Mouse (Mus musculus) granulocyte monocyte progenitor cell, adult 5-6 weeks (primary cell): ENCODE measurements at regions not wholly inside any gene's neighbourhood (a gene's known extent, or its start where the extent isn't known, plus 50 kb on each side); places are given as distances from the start of the nearest gene placed in this dataset.

Experiments
- ATAC-seq: replicated peaks from 2 replicates; pipeline ENCODE4 v1.8.0; 2016; ENCODE audit warnings: mild to moderate bottlenecking, moderate TSS enrichment, inconsistent platforms; ENCODE audit not compliant: poor library complexity, severe bottlenecking

DNA sequence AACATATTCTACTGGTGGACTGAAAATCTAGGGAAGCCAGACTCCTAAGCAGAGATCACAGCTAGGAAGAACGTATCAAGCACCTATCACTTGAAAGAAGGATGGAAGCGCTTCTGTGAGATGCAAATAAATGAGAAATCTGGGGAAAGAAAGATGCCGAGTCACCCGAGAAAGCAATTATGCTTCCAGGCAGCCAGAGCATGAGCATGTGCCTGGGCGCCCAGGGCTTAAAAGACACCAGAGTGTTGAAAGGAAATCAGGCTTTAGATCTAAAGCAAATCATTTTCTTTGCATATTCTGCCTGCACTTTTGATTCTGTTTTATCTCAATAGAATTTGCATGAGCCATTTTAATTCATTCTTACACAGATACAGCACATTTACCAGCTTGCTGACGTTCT is 466.5 kb upstream of the Dmac1 start:
- ATAC-seq = no peak

DNA sequence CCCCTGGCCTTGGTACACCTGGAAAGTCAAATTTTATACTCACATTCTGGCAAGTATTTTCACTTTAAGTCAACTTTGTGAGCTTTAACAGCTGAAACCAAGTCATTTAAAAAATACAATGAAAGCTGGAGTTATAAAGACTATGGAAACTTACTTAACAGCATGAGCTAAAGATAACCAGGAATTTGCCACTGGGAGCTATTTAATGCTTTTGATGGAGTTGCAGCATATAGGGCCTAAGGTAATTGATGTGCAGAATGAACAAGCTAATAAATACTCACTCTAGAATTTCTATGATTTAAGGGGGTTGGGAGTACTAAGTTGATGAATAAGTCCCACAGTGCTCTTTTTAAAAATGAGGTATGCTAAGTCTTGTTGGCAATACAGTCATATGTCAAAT is 463.5 kb upstream of the Dmac1 start:
- ATAC-seq = no peak

DNA sequence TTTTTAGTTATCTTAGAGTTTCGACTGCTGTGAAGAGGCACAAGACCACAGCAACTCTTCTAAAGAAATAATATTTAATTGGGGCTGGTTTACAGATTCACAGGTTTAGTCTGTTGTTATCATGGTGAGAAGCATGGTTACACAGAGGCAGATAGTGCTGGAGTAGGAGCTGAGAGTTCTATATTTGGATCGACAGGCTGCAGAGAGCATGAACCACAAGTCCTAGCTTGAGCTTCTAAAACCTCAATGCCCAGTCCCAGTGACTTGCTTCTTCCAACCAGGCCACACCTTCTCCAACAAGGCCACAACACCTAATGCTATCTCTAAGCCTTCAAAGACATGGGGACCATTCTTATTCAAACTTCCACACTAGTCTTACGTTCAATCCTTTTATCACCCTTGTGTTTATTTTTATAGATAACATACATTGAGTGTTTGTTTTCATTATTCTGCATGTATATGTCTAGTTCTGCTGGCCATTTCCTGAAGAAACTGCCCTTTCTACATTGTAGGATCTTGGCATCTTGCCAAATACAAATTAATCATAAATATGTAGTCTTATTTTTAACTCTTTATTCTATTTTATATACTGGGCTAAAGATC is 452.8 kb upstream of the Dmac1 start:
- ATAC-seq = no peak

DNA sequence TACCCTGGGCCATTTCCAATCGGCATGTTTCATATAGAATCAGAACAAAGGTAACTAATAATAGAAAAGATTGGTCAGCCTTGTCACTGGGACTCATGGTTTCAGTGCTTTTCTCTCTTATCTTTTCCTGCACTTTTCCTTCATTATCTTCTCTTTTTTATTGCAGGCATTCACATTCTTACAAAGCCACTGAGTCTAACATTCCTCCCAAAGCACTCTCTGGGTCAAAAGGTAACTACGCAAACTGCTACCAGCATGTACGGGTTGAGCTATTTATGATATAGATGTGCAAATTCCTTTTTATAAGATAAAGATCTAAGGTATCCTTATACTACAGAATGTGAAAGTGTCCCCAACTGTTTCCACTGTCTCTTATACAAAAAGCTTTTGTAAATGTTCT is 436.5 kb upstream of the Dmac1 start:
- no peak for ATAC-seq

DNA sequence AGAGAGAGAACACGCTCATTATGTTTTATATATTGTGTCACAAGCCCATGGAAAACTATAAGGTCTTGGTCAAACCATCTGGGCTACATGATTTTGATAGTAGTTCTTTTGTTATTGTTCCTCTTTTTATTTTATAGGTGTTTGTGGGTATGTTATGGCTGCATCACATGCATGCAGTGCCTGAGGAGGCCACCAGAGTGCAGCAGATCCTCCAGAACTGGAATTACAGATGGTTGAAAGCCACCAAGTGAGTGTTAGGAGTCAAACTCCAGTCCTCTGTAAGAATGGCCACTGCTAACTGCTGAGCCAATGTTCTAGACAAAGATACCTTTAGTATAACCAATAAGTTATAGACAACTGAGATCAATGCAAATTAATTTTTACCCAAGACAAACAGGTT is 435.9 kb upstream of the Dmac1 start:
- peak; percentile 33; the same call in 1 of the 2 replicates for ATAC-seq

DNA sequence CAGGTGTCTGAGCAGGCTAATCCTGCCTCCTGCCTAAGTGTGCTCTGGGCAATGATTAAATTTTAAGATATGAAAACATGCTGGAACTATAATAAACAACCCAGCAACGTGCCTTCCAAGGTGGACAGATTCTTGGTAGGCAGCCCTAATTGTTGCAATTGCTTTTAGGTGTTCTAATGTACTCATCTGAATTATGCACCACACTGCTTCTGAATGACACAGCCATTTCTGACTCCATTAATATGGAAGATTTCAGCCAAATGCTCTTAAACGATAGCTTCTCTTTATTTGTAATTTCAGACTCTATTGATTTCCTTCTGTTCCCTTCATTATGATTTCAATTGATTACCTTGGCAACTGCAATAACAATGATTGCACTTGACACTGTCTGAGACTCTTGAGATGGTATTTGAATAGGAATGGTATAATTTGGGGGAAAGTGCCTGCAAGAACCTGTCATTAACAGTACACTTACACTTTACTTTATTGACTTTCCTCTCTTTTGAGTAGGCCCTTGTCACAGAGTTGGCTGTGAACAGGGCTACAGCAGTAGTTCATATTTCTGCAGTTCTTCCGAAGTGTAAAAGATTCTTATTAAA is 422.8 kb upstream of the Dmac1 start:
- no peak for ATAC-seq

DNA sequence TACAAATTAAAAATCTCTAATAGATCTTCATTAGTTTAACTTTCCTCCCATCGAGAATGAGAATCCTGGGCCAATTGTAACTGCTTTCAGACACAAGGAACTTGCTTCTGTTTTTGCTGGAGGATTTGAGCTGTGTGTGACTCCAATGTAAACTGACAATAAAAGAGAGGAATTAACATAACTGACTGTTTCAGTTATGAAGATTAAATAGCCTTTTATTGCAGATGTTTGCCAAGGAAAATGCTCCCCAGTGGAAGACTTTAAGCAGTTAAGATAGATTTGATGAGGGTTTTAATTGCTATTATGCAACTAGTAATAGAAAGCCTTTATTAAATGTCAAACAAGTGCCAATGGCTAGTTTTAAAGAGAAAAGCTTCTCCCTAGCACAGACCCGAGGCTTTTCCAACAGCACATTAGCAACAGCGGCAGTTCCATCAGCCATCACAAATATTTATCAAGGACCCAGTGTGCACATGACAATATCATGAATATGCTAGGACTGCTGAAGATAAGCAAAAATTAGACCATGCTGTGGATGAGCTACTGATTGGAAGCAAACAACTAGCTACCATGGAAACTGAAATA is 398.6 kb upstream of the Dmac1 start:
- no peak for ATAC-seq

DNA sequence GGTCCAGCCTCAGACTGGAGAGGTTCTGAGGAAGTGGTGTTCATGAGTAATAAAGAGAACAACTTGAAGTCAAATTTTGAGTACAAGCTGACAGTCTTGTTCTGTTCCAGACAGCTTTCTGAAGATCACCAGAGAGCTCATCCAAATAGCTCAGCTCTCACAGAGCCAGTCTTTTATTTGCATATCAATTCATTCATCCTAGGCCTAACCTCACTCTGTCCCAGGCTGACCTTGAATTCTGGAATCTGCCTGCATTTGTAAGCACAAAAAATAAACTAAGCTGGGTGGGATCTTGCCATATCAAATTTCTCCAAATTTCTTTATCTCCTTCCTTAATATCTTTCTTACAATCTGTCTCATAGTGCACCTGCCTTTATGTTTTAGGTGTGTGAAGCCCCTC is 362.9 kb upstream of the Dmac1 start:
- ATAC-seq = no peak

DNA sequence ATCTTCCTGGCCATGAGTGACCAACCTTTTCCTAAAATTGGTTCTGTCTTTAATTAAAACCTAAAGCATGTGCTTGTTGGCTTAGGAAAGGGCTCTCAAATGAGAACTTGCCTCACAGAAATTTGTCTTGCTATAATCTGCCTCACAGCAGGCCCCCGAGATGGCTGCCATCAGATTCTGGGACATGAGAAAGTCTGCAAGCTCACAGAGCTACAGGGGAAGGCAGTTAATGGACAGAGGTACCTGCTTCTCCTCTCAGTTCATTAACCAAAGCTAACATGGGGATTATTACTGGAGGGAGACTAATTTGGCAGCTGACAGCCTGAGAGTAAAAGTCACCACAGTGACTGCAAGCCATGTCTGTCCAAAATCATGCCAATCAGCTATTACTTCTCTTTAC is 358.5 kb upstream of the Dmac1 start:
- ATAC-seq = no peak

DNA sequence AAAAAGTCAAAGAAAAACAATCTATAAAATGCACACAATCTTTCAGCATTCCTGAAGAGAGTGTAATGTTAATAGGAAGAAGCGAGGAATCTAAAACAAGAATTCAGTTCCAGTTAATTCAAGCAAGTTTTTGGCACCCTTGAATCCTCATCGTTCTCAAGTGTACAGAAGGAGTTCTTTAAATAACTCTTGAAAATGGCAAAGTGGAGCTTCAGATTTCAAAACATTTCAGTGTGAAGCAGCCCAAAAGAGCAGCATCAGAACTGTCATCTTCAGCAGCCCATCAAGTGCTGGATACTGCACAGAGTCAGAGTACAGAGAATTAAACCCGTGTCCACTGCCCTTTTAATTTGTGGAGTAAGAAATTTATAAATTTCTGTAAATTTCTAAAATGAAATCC is 311.8 kb upstream of the Dmac1 start:
- no peak for ATAC-seq

DNA sequence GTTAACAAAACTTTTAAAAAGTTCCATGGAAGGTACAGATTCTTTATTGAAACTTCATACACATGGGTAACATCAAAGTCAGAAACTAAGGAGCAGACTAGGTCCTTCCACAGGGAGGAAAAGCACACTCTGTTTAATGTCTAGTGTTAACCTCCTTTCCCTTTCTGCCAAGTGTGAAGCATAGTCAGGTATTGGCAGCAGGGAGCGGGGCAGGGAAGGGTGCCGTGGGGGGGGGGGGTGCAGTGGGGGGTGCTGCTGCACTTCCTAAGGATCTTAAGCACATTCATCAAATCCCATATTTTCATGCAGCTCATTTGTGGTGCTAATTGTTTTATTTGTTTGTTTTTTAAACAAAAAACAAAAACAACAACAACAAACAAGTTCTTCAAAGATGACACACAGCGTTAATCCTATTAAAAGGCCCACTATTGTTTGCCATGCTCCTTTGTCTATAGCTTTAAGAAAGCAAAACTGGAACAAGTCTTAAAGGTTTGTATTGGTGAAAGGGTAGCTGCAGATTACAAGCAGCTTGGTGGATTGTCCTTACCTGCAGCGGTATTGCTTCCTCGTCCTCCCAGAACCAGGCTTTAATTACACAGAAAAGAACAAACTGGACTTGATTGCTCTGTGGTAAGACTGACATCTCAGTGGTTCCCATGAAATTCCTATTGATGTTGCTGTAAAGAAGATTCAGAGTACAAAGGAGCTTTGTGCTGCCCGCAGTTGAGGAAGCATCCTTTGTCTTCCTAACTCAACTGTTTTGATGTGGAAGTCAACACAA is 310.2 kb upstream of the Dmac1 start:
- ATAC-seq = no peak

DNA sequence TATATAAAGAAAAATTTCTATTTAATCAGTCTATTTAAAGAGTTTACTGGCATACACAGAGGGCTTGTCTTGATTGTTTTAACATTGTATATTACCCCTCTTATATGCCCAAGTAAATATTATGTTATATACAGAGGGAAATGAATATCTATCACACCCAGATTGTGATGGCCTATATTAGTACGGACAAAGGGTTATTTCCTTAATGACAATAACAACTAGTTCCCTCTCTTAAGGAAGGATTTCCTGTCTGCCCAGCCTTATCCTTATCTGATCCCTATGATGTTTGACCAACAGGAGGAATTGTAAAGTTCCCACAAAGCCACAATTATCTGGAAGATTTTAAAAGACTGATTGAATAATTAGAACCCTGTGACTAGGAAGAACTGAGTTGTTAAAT is 301.8 kb upstream of the Dmac1 start:
- ATAC-seq = no peak

DNA sequence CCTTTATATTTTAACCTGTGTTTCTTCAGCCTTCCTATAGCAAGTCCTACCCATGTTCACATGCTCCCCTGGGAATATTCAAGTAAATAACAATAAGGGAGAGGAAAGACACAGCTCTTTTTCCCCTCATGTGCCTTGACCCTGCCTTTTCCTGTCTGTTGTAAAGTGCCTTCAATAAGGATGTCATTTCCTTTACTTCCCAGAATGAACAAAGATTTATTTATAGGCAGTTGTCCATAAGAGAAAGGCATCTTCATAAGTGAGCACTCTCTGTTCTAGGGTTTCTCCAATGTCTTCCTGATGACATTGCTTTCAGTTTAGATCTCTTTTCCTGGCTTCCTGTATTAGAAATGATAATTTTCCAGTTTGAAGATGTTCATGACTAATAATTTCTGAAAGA is 294.5 kb upstream of the Dmac1 start:
- no peak for ATAC-seq

DNA sequence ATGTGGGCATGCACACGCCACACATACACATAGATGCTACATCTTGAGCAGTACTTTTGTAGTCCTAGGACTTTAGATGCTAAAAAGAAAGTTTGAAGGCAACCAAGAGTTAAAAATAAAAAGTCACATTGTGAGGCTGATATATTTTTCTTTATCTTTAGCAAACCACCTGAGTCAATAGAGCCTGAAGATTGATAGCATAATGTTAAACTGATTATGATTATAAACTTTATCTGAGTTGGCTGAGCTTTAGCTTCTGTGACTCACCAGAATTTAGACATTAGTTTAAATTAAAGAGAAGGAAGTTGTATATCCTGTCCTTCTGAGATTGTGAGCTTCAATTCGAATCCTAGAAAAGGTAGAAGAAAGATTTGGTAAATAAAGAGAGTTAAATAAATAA is 289.5 kb upstream of the Dmac1 start:
- ATAC-seq = no peak

DNA sequence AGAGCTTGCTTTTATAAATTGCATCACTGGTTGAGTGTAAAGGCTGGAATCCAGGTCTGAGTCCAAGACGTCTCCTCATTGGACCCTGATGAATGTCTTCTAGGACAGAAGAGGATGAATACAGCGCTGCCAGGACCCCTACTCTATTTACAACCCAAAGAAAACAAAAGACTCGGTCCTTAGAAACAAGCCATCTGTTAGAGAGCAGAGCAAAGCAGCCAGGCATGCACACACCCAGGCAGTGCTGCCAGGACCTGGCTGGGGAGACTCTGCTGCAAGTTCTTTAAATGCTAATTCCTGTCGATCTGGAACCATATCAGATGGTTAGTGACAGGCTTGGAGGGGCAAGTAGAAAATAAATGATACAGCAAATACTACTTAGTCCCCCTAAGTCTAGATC is 284.4 kb upstream of the Dmac1 start:
- ATAC-seq = no peak

DNA sequence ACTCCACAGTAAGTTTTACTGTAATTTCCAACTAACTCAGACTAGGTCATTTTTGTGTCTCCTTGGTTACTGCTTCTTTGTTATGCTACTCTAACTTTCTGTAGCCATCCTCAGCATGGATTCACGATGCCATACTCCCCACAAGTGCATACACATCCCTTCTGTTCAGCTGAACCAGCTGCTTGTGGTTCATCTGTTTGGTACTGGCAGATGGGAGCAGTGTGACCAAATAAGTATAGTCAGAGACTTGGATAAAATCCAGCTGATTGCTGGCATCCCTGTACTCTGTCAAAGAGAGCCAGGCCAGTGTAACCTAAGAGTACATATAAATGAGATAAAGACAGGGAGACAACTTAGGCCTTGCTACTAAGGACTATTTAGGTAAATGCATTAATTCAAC is 283.7 kb upstream of the Dmac1 start:
- ATAC-seq = no peak

DNA sequence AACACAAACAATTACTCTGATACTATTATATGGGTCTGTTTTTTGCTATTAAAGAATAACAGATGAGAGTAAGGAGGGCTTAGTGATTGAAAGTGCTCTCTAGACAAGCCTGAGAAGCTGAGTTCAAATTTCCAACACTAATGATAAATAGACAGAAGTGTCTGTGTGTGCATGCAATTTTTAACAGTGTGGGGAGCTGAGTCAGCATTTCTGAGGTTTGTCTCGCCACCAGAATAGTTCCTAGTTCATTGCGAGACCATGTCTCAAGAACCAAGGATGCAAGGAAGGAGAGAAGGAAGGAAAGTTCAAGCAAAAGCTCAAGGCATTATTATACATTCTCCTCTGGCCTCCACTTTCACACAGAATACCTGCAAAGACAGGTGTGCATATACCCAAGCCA is 259.7 kb upstream of the Dmac1 start:
- ATAC-seq = no peak

DNA sequence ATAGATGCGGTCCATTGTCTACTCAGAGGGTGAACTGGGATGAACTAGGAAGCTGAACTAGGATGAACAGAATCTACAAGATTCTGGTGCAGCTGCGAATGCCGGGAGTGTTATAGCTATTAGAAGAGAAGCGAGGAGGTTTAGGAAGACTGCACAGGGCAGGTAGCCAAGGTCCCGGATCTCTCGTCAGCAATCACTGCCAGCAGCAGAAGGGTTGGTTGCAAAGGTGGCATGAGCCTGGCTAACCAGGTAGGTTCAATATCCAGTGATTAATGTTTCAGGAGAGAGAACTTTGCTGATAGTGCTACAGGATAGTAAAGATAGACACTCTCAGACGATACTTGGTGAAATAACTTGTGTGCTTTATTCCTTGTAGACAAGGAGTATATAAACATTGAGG is 257.0 kb upstream of the Dmac1 start:
- no peak for ATAC-seq

DNA sequence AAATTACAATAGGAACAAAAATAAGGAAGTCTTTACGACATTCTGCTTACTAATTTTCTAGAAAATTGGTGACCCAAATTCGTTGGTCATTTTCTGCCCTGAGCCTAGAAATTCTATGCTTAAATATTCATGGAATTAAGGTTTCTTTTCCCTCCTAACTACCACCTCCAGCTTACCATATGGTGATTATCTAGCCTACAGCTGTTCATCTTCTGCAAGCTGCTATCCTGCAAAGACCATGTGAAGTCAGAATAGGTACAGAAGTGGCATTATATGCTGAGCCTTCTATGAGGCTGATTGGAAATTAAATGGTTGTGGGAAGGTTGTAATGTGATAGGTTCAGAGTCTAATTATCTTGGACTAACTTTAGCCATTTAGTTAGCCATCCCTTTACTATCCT is 251.5 kb upstream of the Dmac1 start:
- ATAC-seq = no peak

DNA sequence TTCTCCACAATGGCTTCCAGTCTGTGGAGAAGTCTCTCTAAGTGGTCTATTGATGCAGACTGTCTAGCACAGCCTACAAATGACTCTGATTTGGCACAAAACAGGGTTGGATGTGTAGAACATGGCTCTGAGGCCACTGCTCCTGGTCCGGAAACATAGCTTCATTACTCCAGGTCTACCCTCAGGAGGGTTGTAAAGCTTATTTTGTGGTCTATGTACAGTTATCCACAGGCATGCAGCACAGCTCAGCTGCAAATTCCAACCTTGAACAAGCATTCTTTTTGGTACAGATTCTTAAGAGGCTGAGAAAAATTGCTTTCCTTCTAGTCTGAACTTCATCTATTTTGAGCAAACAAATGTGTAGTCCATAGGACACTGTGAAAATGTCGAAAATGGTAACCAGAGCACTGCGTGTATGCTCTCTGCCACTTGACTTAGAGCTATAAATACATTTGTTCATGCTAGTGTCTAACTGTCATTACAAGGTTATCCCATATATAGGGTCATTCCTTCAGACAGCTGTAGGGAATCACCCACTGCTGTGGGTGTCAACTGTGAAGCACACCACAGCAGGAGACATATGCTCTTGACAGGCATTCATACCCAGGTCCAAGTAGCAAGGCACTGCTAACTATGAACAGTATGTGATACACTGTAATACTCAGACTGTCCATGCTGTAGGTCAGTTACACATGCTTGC is 239.5 kb upstream of the Dmac1 start:
- no peak for ATAC-seq
